Mouse (Mus musculus): Measurements from ENCODE around the gene Brip1.

- TF ChIP-seq GATA1 (IDR thresholded peaks at IDR 0.05; ENCODE audit: borderline replicate concordance, low read length) = no peak
- no peak for TF ChIP-seq FLI1 (IDR thresholded peaks at IDR 0.05; ENCODE audit: low read length)
These were observed 10.8 kb upstream of the Brip1 start for GRCm38 (mm10) chr11:86211803-86212202.
